Mouse (Mus musculus) layer of hippocampus, adult 9-11 months (tissue): ENCODE data around the gene Gse1.

ENCODE experiments used
- DNase-seq: peaks from one replicate; pipeline ENCODE4 v3.0.0; 2022

The Gse1 gene

GRCm38 (mm10) chr8:120466266-120466665 is 238.0 kb downstream of the Gse1 start:
- DNase-seq, result no peak

DNA sequence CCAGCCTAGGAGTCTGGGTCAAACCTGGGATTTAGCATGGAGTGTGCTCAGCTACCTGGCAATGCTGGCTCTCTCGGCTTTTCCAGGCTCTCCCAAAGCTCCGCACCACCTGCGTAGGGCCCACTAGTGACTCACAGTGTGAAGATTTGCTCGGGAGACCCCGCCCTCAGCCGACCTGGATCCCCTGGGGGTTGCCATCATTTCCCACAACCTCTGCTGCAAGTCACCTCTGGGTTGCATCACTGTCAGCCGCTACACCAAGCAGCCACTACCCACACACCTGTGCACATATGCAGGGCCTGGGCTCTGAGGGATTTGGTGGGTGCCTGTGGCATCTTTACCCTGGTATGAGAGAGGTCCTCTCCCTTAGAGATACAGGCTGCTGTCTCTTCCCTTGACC is 239.3 kb downstream of the Gse1 start:
- no peak for DNase-seq

DNA sequence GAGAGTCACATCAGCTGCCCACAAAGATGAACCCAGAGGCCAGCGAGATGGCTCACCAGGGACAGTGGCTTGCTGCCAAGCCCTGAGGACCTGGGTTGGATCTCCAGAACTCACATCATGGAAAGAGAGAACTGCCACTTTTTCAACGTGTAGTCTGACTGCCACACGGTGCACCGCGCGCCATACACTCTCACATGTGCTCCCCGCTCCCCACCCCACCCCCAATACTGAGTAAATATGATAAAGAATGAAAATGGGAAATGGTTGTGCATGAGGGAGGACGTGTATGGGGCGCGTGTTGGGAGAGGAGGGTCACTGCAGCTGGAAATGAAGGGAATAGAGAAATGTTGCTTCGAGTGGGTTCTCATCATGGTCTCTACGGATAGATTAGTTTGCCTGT is 241.9 kb downstream of the Gse1 start:
- no peak for DNase-seq

- no peak for DNase-seq
Observed at GRCm38 (mm10) chr8:120471166-120471565, 242.9 kb downstream of the Gse1 start.

DNA sequence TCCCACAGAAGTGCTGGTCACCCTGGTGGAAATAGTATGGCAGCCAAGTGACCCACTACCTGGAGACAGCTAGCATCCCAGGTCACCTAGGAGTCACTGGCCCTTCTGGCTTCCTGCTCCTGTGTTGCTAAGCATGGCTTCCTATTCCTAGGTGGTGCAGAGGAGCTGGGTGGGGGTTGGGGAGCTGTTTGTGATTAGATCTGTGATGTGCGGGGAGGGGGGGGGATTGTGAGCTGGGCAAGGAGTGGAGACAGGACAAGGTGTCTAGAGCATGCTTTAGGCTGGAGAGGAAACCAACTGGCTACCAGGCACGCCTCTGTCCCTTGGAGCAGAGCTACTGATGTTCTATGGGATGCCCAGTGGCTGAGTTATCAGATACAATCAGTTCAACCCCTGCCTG is 243.5 kb downstream of the Gse1 start:
- no peak for DNase-seq

- no peak for DNase-seq
Observed at GRCm38 (mm10) chr8:120472230-120472629, 244.0 kb downstream of the Gse1 start.

GRCm38 (mm10) chr8:120473729-120474364 is 245.6 kb downstream of the Gse1 start:
- no peak for DNase-seq

DNA sequence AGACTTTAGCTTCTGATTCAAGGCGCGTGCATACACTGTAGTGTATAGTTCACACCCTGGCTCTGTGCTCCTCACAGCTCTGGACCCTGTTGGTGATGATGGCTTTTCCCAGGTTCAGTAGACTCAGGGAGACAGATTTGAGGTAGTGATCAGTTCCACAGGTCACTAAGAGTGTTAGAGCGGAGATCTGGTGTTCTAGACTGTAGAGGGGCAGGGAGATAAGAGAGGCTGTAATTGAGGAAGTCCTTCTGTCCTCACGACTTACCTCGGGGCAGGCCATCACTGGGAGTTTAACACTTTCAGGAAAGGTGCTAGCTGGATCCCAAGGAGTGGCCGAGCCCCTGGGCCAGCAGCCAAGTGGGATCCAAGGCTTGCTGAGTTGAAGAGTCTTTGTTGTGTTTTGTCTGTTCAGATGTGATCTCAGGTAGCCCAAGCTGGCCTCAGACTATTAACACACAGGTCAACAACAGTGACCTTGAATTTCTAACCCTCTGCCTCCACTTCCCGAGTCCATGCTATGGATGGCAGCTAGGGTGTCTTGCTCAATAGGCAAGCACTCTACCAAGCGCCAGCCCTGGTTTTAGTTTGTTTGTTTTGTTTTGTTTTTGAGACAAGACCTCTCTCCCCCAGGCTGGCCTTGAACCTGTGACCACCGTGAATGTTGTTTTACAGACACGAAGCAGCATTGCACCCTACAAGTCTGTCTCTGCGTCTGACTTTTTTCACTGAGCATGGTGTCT is 246.4 kb downstream of the Gse1 start:
- DNase-seq, result no peak

- DNase-seq, result no peak
Observed at GRCm38 (mm10) chr8:120475462-120476201, 247.4 kb downstream of the Gse1 start.

DNA sequence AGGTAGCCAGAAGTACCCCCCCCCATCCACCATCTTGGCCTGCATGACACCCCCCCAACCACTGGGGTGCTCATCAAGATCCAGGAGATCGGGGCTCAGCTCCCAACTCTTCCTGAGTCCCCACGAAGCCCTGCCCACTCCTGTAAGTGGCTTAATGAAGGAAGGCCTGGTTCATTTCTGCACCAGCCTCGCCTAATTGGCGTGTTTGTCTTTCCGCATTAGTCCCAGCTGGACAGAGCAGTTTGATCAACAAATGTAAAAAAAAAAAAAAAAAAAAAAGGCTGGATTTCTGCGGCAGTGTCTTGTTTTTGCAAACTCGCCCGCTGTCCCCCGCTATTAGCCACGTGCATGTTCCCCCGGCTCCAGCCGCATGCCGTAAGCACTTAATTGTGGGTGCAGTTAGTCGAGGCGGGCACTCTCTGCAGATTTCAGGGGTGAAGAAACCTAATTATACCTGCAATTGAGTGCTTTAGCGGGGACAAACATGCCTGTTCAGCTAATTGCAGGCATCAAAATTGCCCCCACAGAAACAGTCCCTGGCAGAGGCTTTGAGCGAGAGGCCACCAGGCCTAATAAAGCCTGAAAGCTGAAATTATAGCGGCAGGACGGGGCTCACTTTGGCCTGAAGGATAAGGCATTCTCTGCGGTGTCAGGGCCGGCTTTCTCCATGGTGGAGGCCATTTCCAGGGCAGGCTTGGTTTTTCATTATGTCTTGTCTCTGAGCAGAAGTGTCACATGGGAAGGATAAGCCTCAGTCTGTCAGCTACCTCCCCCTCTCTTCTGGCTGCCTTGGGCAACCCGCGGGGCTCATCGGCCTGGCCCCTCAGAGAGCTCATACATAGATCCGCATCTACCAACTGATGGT is 248.7 kb downstream of the Gse1 start:
- DNase-seq, result no peak

- no peak for DNase-seq
Observed at GRCm38 (mm10) chr8:120478754-120479153, 250.5 kb downstream of the Gse1 start.

- no peak for DNase-seq
Observed at GRCm38 (mm10) chr8:120479691-120480090, 251.4 kb downstream of the Gse1 start.

GRCm38 (mm10) chr8:120482015-120482689 is 253.9 kb downstream of the Gse1 start:
- DNase-seq, result no peak

DNA sequence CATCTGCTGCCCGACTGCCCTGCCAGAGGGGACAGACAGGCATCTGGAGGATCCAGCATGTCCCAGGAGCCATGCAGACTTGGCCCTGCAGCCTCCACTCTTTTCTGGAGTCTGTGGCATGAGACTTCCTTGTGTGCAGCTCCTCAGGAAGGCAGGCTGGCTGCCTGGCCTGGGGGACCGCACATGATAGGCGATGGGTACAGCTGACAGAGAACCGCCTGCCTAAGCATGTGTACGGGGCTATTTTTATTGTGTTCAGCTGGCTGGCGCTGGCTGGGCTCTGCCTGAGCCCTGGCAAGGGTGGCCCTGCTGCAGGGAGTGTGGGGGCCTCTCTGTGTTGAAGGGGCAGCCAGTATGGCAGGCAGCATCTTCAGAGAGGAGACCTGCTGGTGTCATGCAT is 256.2 kb downstream of the Gse1 start:
- DNase-seq, result peak; percentile 86

DNA sequence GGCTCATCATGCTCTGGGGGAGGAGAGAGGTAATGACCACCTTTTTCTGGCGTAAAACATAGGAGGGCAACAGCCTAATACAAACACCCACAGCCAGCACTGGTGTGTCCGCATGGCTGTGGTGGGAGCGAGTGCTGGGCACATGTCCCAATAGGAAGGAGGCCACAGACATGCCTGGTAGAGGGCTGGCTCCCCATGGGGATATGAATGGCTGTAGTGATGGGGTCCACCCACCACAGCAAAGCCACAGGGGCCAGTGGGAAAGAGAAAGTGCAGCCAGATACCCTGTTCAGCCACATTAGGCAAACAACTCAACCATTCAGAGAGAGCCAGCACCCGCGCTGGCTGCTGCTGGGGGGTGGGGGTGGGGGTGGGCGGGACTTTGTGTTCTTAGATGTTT is 256.9 kb downstream of the Gse1 start:
- peak; percentile 48 for DNase-seq

DNA sequence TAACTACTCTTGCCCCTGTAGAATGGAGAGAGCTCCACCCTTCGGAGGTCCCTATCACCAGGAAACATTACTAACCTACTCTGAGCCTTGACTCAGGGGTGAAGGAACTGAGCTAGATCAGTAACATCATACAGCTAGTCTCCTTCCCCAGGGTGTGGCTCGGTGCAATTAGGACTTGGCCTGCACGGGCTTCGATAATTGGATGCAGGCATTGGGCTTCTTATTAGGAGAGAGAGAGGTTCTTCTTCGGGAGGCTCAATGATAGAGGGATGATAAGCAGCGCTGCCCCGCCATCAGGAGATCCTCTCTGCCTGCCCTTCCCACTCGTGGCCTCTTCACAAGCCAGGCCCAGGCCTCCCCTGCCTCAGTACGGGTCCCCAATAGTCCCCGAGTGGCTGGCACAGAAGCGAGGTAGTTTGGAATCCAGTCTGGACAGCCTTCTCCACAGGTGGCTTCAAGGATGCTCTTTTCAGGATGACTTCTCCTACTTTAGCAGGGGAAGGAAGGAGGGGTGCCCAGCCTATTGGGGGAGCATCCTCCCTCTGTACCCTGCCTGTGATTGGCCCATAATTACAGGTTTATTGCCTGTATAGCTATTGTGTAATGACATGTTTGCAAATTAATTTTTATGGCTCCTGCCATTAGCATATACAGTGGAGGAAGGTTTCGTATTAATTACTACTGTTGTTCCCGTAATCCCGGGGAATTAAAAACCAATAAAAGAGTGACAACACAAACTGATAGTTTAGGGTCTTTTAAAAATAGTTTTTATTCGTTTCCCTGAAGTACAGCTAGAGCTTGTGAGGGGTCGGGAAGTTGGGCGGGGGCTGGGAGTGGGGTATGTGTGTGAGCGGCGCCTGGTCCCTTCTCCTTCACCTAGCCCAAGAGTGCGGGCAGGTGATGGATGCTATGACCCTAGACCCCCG is 257.6 kb downstream of the Gse1 start:
- no peak for DNase-seq

- DNase-seq, result peak; percentile 75
Observed at GRCm38 (mm10) chr8:120486477-120487376, 258.5 kb downstream of the Gse1 start.

GRCm38 (mm10) chr8:120487377-120487728 is 259.1 kb downstream of the Gse1 start:
- no peak for DNase-seq

GRCm38 (mm10) chr8:120487729-120488510 is 259.7 kb downstream of the Gse1 start:
- peak; percentile 84 for DNase-seq
